Mouse (Mus musculus) mature B cell (primary cell): Measurements from ENCODE around the gene Myom3.
"Not testable (repeated sequence)": the region's sequence is repeated elsewhere in the genome, so short reads cannot be mapped to it uniquely, and the experiment has no call there.

Experiments used
- in situ Hi-C: fragments of 300-500 bp; cut with MboI; formaldehyde crosslinking; loops from 2 replicates; pipeline ENCODE4 v1.14.3; 2019

Myom3 gene

DNA sequence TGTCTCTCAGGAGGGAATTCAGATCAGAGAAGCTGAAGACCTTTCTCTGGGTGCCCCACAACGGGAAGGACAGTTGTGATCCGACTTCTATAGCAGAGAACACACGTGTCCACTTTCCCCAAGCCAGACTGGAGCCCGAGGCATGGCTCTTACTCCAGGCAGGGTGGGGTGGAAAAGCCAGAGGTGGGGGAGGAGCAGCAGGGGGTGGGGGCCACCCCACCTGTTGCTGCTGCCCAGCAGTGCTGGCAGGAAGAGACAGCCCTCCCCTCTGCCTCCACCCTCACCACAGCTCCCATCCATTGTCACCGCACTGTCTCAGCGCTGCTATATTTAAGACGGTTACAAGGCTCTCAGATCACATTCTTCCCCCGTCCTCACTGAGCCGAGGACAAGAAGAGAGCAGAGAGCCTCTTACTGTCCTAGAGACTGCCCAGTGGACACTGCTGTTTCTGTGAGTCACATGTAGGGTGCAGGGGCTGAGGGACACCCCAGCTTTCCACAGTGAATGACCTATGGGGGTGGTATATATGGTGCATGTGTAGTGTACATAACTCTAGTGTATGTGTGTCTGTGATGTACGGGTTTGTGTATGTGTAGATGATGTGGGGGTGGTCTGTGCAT is at the start of gene Myom3:
Myom3 (plus strand) TSS at position 360 of the 621 bp plus-strand sequence.
- in situ Hi-C loops, result no loop called here

DNA sequence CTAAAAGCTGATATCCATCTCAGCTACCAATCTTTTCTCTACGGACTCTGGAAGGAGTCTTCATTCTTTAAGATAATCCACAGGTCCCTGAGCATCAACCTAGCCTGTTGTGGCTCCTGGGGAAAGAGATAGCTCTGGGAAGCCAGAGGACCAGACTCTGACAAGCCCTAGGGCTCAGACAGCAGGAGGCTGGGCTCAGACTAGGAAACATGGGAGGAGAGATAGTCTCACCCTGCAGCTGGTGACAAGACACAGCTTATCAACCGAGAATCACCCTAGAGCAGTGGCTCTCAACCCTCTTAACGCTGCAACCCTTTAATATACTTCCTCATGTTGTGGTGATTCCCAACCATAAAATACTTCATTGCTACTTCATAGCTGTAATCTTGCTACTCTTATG is 49.1 kb upstream of the Myom3 start:
- in situ Hi-C loops, result no loop called here

DNA sequence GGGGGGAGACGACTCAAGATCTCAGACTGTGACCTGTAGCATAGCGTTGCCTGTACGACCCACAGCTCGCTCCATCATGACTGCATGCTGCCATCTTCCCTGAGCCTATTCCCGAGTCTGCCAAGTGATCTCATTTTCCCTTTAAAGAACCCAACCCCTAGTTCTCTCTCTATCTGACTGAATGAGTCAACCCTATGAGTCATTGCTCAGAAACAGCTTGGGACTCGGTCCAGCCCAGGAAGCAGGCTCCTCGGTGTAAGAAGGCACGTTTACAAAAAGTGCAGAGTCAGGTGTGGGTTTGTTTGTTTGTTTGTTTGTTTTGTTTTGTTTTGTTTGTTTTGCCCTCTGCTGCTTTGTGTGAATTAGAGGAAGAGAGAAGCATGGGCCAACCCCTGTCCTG is 44.7 kb upstream of the Myom3 start:
- in situ Hi-C loops, result no loop called here

DNA sequence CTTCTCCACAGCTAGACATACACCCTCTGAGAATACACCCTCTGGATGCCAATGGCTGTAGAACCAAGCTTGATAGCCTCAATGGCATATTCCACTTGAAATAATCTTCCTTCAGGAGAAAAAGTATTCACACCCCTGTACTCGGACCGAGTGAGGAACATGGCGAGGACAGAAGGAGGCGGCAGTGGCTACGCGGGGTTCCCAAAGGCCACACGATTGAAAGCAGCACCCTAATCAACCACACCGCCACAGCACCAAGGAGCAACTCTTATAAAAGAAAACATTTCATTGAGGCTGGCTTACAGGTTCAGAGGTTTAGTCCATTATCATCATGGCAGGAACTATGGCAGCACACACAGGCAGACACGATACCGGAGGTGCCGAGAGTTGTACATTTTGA is 43.1 kb upstream of the Myom3 start:
- in situ Hi-C loops, result not testable (repeated sequence)

DNA sequence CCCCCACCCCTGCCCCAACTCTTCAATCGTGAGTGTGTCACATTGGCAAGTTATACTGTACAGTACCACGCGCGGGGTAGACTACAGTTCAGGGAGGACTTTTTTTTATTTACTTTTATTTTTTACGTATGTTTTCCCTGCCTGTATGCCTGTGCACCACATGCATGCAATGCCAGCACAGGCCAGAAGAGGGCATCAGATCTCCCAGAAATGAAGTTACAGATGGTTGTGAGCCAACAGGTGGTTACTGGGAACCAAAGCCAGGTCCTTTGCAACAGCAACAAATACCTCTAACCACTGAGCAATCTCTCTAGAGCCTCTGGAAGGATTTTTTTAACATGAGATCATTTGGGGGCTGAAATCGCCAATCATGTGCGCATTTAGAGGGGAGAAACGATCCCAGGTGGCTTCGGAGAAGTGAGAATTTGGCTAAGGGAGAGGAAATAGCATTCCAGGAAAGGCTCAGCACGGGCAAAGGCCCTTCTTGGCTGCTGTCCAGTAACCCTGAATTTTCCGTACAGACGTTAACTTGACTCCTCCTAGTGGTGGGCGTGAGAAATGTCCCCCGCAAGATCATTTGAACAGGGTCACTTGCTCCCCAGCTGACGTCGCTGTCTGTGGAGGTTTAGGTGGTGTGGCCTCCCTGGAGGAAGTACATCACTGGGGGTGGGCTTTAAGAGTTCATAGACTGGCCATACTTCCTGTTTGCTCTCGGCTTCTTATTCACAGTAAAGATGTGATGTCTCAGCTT is 36.8 kb upstream of the Myom3 start:
- in situ Hi-C loops, result no loop called here

DNA sequence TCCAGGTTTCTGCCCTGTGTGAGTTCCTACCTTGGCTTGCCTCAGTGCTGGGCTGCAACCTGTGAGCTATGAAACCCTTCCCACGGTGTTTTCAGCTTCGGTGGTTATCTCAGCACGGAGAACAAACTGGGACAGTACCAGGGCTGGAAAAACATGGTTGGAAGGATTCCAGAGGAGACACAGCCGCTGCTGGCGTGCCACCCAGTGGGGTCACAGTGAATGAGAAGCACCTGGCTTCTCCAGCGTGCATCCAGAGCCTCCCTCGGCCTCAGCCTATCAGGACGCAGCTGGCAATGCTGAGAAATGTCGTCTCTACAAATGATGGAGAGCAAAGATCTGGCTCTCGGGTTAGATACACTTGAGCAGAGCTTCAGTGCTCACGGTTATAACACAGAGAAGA is 33.1 kb upstream of the Myom3 start:
- in situ Hi-C loops, result no loop called here

DNA sequence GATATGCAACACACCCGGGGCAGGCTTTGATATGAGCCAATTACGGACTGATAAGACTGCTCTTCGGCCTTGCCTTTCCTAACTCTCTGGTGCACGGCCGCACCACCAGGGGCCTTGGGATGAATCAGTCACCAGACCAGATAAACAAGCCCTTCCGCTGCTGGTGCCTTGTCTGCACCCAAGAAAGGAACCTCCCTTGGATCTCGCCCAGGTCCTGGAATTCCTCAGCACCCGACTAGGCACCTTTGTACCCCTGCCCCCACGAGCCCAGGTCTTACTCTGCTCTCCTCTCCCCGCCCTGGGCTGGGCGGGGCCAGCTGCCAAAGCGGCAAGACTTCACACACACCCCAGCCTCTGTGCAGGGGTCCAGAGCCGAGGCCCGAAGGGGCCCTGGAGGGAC is 31.7 kb upstream of the Myom3 start, which contains the start of gene Il22ra1:
Il22ra1 (plus strand) TSS at position 356 of the 400 bp plus-strand sequence.
- in situ Hi-C loops, result no loop called here

DNA sequence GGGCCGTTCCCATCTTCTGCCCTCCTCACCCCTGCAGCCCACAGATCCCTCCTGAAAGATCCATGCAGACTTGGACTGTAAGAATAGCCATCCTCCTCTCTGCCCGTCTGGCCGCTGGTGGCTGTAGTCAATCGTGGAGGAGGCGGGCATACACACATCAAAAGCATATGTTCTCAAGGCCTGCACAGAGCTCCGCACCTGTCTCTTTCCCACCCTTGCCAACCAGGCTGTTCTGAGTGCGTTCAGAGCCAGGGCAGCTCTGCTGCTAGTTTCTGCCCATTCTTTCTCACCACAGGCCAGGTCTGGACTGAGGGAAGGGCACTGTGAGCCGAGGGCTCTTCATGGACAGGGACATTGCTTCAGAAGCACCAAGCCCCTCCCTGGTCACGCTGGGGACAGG is 29.3 kb upstream of the Myom3 start:
- in situ Hi-C loops, result no loop called here

DNA sequence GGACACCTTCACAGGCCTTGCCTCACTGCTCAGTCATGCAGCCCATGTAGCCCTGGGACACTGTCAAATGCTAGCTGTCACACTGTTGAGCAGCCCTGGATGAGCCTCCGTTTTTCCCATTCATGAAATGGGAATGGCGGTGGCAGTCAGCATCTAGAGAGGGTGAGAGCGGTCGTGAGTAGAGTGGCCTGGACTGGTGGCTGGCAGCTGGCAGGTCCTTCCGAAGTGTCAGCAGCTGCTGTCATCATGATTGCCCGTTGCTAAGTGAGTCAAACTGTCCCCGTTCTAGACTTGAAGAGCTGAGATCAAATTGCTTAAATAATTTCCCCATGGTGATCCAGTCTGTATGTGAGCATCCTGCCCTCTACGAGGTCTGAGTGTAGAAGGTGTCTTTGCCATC is 28.6 kb upstream of the Myom3 start:
- in situ Hi-C loops, result no loop called here

DNA sequence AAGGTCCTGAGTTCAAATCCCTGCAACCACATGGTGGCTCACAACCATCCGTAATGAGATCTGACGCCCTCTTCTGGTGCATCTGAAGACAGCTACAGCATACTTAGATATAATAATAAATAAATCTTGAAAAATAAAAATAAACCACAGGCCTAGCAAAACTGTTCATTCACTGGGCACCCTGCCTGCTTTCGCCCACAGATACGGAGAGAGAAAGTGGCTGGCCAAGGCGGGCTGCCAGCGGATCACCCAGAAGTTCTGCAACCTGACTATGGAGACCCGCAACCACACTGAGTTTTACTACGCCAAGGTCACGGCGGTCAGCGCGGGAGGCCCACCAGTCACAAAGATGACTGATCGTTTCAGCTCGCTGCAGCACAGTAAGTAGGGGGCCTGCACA is 25.6 kb upstream of the Myom3 start:
- in situ Hi-C loops, result no loop called here

DNA sequence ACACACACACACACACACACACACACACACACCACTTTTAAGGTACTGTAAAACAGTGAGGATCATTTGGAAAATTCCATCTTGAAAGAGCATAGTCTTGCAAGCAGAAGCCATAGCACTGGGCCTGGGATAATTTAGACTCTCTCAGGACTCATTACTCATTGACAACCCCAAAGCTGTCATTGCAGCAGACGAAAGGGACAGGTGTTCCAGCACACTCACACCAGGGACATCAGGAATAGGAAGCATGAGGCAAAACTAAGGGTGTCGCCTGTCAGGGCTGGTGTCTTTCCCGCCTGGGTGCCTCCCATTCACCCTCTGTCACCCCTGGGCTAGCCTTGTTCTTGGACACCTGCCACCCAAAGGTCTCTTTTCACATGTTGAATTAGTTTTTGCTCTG is 22.6 kb upstream of the Myom3 start:
- in situ Hi-C loops, result no loop called here

DNA sequence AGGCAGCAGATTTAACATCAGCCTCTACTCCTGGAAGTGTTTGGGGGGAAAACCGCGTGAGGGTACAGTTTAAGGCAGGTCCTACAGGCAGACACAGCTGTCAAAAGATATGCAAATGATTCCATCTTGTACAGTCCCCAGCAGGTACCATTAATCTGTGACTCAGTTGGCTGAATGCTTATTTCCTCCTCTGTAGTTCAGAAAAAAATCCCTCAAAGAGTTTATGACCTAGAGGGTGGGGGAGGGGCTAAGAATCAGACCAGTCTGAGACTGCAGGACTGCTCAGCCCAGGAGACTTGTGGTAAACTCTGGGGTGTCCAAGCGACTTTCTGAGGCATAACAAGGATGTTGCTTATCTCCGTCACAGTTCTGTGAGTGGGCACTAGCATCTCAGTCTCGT is 21.3 kb upstream of the Myom3 start:
- in situ Hi-C loops, result no loop called here

DNA sequence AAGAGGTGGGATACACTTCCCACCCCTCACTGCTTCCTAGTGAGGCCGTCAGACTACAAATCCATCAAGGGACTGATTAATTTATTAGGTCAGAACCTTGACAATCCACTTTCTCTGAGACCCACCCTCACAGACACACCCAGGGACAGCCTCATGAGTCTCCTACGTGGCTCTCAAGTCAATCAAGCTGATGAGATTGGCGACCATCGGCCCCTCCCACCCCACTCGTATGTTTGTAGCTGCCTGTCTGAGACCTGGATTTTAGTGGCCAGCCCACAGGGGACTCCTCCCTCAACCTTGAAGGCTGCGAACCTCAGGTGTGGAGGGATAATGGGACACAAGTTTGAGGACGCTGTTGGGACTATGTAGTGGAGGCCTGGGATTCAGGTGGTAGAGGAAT is 20.4 kb upstream of the Myom3 start:
- in situ Hi-C loops, result no loop called here

DNA sequence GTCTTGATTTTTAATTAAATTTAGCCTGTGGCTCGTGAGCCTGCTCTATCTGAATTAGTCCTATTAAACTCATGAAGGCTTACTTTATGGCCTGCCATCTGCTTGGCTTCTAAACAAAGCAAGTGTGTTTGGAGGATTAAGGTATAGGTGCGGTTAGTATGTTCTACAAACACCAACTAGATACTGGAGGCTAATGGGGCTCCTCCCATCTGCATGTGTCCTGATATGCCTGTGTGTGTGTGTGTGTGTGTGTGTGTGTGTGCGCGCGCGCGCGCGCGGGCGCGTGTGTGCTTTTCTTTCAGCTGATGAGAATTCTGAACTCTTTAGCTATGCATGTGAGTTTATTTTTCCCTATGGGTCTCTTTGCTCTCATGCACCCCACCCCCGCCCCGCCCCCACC is 19.8 kb upstream of the Myom3 start:
- in situ Hi-C loops, result no loop called here

DNA sequence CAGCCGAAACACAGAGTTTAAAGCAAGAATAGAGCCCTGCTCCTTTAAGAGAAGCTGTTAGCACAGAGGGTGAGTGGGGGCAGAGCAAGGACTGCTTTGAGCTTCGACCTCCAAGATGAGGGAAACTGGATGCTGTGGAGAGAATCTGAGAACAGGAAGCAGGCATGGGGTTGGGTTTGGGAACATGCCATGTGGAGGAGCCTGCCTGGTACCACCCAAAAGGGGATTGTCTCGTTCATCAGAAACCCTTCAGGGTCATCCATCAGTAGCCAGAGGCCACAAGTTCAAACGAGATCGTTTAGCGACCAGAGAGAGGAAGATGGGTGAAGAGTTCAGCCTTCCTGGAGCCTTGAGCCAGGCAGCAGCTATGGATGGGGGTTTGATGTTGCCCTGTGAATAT is 16.0 kb upstream of the Myom3 start:
- in situ Hi-C loops, result no loop called here

DNA sequence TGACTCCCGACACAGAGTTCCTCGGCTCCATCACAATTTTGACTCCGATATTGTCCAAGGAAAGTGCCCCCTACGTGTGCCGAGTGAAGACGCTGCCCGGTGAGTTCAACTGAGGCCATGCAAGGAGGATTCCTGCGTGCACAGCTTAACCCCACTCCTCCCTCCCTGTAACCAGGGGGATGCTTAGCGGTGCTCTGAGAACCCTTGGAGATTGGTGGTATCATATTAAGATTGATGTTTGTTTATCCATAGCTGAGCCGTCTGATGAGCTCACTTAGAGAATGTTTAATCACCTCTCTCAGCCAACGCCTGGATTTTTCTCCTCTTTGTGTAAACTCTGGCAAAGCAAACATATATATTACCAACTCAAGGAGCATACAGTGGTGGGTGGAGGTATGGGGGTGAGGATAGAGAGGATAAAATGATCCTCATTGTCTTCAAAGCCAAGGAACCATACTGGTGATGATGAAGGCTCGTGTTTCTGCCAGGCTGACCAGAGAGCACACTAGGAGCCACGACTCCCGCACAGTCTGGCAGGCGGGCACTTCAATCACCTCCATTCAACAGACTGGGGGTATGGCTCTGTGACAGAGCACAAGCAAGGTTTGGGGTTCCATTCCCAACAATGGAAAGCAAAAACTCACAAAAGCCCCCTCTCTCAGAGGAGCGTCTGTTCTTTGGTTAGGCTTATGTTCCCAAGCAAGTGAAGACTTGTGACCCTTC is 14.6 kb upstream of the Myom3 start:
- in situ Hi-C loops, result no loop called here

DNA sequence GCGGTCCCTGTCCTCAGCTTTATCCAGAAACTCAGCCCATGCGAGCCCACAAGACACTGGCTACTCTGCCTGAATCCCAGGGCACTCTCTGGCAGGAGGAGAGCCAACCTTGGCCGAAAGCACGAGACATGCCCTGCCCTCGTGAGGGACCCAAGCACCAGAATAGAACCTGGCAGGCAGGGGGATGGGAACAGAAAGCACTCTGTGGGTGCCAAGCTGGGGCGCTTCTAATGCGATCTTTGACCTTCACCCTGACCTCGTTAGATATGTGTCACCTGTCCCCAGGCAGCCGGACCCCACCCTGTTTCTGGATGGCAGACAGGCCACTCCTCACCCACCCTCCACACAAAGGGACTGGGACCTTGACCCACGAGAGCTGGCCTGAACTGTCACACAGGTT is 13.9 kb upstream of the Myom3 start:
- in situ Hi-C loops, result no loop called here

DNA sequence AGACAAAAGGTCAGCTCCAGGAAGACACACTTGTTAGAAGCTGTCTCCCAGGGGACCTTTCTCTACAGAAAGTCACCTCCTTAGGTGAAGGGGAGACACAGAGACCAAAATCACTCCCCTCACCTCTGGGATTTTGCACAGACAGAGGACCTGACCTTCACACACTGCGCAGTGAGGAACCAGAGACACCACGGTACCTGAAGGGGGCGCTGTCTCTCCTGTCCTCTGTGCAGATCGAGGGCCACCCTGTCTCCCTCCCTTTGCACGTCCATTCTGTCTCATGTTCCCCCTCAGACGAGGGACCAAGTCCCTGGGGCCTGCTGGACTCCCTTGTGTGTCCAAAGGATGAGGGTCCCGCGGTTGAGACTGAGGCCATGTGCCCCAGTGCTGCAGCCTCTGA is 8.6 kb upstream of the Myom3 start:
- in situ Hi-C loops, result no loop called here

DNA sequence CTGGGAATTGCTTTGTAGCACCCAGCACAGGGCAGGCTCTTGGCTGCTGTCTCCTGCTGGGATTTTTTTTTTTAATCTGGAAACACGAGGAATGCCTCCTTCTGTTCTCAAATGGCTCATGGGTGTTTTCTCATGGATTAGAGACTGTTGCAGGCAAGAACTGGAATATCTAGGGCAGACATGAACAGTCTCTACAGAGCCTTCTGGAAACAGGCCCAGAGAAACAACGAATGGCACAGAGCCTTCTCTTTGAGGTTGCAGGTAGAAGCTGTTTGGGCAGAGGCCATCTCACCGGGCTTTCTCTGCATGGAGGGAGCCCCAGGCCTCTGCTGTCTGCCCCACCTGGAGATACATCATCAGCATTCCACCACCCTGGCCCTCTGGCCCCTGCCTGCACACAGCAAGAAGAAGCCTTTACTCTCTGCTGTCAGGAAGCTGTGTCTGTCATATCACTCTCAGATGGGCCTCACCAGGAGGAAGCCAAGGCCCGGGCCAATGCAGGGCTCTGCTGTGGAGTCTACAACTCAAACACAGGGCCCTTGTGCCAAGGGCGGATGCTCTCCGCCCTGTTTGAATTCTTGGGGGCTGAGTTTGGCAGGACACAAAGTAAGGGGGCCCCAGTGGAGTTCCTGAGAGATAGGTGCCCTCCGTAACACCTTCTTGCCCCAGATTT is 7.3 kb upstream of the Myom3 start:
- in situ Hi-C loops, result no loop called here

DNA sequence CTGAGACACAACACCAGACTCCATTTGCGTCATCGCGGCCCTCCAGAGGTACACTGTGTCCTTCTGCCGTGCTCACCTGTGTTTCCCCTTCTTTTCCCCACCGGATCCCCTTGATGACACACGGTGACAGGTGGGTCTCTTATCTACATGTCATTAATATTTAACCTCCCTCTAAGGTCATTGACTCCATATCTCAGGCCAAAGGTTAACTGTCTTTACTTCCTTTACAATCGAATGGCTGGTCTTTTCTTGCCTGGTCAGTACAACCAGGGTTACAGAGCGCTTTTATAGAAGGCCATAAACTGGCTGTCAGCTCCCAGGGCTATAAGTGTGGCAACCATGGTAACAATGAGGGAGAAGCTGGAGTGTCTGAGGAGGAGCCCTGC is 6.7 kb upstream of the Myom3 start:
- in situ Hi-C loops, result no loop called here

DNA sequence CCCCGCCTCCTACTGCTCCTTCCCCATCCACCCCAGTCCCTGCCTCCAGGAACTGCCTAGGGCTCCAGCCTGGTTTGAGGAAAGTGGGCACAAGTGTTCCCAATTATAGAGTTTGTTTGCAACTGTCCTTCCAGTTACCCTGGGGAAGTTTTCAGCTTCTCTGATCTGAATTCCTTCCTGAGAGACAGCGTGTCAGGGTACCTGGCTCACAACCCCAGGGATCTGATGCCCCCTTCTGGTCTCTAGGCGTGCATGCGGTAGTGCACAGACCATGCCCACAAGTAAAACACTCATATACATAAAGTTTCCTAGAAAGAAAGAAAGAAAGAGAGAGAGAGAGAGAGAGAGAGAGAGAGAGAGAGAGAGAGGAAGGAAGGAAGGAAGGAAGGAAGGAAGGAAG is 1.2 kb upstream of the Myom3 start:
- in situ Hi-C loops, result no loop called here

DNA sequence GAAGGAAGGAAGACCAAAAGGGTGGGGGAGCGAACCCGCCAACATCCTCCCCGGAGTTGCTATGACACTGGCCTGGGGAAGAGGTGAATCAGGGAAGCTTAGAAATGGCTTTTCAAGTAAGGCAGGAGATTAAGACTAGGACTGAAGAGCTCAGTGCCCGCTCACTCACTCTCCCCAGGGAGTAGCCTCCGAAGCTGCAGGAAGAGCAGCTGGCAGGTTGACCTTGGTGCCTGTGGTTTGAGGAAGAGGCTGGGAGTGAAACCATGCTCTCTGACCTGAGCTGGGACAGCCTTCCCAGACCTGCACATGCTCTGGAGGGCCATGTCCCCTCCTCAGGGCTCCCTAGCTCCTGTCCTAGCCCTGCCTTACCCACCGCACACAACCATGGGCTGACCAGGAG is 690 bp upstream of the Myom3 start:
- in situ Hi-C loops, result no loop called here

DNA sequence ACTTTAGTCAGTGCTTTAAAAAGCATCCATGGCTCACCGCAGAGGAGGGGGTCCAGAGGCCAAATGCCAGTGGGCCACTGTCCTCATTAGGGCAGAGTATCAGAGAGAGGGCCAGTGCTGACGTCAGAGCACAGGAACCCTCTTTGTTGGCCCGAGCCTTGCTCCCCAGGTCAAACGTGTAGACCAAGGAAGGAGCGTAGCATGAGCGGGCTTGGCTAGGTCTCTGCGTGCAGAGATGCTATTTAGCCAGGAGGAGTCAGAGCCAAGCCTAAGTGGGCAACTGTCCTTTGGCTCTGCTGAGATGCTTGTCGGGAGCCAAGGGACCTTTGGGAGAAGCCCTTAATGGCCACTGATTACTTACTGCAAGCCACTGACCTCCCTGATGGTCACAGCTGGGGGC is 1.5 kb downstream of the Myom3 start:
- in situ Hi-C loops, result no loop called here
